Mouse (Mus musculus): Measurements from ENCODE around the gene Mcoln1. TPM values are rescaled to one million over a fixed set of nuclear protein-coding genes. Genes with fewer than 3 reads are reported as not detected.

Gene Mcoln1
- total RNA-seq, 2 experiments from 2014 or later, result 27.1 to 28.3 TPM

- DNase-seq, result no peak
- intact Hi-C loops (cut with DNase I), result no loop called here
These were observed 4.5 kb upstream of the Mcoln1 start for GRCm38 (mm10) chr8:3495578-3496427.

- no peak for DNase-seq
- intact Hi-C loops (cut with DNase I), result no loop called here
These were observed 3.9 kb upstream of the Mcoln1 start for GRCm38 (mm10) chr8:3496428-3496748.

DNA sequence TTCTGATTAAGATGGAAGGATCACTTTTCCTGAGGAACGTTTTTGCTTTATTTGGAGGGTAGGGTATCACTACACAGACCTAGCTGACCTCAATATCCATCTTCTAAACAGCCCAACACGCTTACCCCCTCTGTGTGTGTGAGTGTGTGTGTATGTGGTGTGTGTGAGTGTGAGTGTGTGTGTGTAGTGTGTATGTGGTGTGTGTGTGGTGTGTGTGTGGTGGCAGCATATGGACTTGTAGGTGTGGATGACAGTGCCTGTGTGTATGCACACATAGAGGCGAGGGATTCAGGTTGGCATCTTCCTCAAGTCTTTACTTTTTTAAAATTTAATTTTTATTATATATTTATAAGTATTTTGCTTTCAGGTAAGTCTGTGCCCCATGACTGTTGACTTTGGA is 1.7 kb upstream of the Mcoln1 start:
- intact Hi-C loops (cut with DNase I), result no loop called here
- DNase-seq, result no peak

DNA sequence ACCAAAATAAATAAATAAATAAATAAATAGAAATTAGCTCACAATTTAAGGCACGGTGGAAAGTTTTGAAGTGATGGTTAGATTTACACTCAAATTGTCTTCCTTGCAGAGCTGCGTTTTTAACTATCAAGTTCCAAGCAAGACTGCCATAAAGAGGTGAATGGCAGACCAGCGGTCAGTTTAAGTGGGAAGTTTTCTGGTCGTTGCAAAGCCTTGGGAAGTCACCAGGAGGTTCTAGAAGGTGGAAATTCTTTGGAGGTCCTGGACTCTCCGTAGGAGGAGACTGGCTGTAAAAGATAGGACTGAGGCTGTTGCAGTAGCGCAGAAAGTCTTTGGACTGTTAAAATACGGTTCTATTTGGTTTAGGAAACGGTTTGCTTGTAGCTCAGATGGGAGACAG is 506 bp upstream of the Mcoln1 start:
- intact Hi-C loops (cut with DNase I), result loop anchor here (10.0 kb wide), 1 partner anchor 665 kb away; the partner anchor contains the start of gene Evi5l
- no peak for DNase-seq

DNA sequence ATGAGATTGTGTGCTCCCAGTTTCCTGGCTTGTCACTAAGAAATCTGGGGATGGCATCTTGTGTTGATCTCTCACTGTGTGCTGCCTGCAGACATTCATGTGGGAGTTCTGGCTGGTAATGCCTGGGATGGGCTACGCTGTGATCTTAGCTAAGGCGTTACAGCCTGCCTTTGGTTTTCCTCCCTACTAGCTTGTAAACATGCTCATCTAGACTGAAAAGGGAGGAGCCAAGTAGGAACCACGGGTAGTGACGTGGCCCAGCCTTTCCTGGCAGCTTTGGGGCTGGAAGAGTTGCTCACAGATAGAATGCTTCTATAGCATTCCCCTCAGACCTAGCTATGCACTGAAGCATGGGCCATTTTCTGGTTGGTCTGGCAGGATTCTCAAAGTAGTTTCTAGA is 2.0 kb downstream of the Mcoln1 start:
- intact Hi-C loops (cut with DNase I), result loop anchor here (10.0 kb wide), 1 partner anchor 663 kb away; the partner anchor contains the start of gene Evi5l
- no peak for DNase-seq

DNA sequence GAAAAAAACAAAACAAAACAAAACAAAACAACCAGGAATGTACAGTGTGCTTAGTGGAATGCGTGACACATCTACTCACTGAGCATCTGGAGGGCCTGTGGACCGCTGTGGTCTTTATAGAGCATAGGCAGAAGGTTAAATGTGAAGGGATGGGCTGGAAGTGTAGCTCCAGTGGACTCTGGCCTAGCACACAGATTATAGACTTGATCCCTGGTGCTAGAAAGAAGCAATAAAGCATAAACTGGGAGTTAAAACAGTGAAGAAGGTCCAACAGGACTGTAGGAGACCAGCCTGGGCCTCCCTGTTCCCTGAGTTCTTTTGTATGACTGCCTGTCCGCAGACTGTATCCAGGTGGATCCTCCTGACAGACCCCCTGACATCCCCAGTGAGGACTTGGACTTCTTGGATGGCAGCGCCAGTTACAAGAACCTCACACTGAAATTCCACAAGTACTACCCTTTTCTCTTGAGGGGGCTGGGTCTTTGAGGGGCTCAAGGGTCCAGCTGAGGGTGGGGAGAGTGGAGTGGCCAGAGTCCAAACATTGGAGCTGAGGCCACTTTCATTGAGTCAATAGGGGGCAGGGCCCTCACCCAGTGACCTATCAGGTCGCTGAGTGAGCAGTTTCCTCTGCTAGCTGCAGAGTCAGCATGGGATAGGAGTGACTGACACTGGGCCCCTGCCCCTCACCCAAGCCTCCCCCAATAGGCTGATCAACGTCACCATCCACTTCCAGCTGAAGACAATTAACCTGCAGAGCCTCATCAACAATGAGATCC is 7.9 kb downstream of the Mcoln1 start:
- no peak for DNase-seq
- intact Hi-C loops (cut with DNase I), result loop anchor here (10.0 kb wide), 1 partner anchor 657 kb away; the partner anchor contains the start of gene Evi5l

- intact Hi-C loops (cut with DNase I), result loop anchor here (10.0 kb wide), 1 partner anchor 1100 kb away; the partner anchor contains the start of gene Zfp958
These were observed 14.5 kb downstream of the Mcoln1 start for GRCm38 (mm10) chr8:3514681-3515247.

DNA sequence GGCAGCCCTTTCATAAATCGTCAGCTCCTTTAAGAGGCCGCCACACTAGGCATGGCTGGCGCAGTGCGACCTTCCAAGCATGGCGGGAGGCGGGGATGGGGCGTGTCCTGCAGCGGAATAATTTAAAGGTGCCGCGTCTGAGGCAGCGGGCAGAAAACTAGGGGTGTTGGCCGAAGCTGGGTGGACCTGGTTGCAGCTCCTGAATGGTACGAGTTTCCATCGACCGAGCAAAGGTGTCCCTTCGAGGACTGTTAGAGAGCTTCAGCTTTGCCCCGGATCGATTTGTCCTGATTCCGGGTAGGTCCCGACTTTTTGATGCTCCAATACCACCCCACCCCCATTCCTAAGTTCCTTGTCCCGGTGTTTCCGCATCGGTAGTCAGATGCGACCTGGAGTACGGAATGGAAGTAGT is 15.0 kb downstream of the Mcoln1 start, which contains the start of gene Pnpla6:
Pnpla6 (plus strand) TSS at position 125 of the 412 bp plus-strand sequence.
- peak; percentile 92 for DNase-seq
- intact Hi-C loops (cut with DNase I), result loop anchor here (10.0 kb wide), 1 partner anchor 1100 kb away; the partner anchor contains the start of gene Zfp958

More at GRCm38 (mm10) chr8:3514681-3515247, 14.5 kb downstream of the Mcoln1 start:
- DNase-seq, result no peak

DNA sequence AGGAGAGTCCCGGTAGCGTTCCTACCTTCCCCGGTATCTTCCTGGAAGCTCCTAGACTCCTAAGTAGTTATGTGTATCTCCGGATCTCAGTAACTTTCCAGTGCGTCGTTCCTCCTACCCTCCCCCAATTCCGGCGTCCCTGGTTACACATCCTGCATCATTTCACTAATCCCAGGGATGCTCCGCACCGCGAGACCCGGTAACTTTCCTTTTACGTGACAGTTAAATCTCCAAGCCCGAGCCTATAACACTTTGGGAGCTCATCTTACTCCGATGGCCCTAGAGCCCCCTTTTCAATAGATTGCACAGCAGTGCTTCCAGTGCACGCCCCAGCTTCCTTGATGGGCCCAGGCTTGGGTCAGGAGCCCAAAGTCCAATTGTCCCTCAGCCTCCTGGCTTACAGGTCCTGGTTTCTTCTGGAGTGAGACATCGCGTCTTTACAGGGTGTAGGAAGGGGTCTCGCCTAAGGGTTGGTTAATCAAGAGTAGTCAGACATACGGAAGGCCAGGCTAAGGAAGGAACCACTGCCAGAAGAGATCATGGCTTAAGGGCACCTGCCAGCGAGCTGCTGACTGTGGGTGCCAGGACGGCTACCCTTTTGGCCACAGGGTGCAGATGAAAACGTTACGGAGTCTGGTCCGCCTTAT is 15.6 kb downstream of the Mcoln1 start:
- intact Hi-C loops (cut with DNase I), result loop anchor here (1.0 to 10.0 kb wide), 4 partner anchors 15 to 1099 kb away; partner anchors contain the start of genes Pet100, Pex11g, Xab2 and Zfp958
- DNase-seq, result peak; percentile 46 to 72

DNA sequence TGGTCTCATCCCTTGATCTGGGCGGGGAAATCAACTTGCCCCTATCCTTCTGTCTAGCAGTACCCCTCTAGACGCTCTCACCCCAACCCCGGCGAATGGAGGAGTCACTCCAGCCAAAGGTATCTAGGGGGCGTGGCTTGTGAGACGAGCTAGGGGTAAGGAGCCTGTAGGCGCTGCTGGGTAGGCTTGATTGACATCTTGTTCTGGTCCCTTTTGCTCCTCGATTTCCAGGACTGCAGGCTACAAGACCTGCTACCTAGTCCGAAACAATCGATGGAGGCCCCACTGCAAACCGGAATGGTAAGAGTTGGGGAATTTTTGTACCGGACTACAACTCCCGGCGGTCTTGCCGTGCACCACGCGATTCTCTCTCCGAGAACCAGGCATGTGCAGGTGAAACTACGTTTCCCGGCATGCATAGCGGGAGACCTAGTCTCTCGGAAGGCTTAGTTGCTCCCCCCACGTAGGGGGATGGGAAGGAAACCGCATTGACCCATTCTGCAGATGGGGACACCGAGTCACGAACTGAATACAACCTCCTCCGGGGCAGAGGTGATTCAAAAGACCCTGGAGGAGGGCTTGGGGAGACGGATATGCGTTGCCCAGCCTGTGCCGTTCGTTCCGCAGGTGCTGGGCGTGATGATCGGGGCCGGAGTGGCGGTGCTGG is 16.3 kb downstream of the Mcoln1 start:
- DNase-seq, result peak; percentile 95 to 96
- intact Hi-C loops (cut with DNase I), result loop anchor here (1.0 to 10.0 kb wide), 4 partner anchors 15 to 1098 kb away; partner anchors contain the start of genes Pet100, Pex11g, Xab2 and Zfp958

GRCm38 (mm10) chr8:3517117-3517495 is 16.8 kb downstream of the Mcoln1 start:
- intact Hi-C loops (cut with DNase I), result loop anchor here (10.0 kb wide), 1 partner anchor 1098 kb away; the partner anchor contains the start of gene Zfp958
- DNase-seq, result peak in 1 of 2 experiments; percentile 30

GRCm38 (mm10) chr8:3522007-3522697 is 21.9 kb downstream of the Mcoln1 start:
- DNase-seq, result no peak
- intact Hi-C loops (cut with DNase I), result no loop called here

DNA sequence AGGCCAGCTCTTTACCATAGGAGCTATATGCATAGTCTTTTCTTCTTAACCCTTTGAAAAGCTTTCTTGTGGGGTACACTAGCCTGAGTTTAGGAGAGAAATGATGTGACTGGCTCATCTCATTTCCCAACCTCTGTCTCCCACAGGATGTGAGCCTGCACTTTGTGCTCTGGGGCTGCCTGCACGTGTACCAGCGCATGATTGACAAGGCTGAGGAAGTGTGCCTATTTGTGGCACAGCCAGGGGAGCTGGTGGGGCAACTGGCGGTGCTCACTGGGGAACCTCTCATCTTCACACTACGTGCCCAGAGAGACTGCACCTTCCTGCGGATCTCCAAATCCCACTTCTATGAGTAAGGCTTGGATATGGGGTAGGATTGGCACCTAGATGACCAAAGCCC is 30.6 kb downstream of the Mcoln1 start:
- intact Hi-C loops (cut with DNase I), result no loop called here

GRCm38 (mm10) chr8:3531936-3532335 is 31.7 kb downstream of the Mcoln1 start:
- DNase-seq, result no peak
- intact Hi-C loops (cut with DNase I), result no loop called here

More for the DNA sequence above, 30.6 kb downstream of the Mcoln1 start:
- DNase-seq, result no peak

DNA sequence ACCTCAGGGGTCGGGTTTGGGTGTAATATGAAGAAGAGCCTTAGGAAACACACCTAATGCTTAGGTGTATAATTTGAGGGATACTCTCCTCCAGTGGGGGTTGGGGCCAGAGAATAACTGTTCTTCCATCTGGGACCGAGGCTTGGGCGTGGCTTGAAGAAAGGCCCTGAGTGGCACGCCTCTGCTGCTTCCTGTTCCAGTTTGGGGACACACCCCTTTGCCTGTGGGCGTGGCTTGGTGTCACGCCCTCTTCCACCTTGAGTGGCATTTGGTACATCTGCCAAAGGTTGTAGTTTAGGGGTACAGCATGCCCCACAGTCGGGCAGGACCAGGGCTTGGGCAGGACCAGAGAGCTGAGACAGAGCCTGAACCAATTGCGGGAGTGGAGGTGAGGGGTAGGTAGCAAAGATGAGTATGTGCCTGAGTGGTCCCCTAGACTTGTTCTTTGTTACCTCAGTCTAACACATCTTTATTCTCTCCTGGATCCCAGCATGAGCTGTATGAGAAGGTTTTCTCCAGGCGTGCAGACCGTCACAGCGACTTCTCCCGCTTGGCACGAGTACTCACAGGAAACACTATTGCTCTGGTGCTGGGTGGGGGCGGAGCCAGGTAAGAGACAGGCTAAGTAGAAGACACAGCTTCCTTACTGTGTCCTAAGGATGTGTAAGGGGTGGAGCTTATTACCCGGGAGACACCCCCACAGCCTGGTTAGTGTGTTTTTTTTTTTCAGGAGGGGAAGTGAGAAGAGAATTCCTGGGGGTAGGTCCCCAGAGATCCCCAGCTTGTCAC is 36.0 kb downstream of the Mcoln1 start:
- no peak for DNase-seq
- intact Hi-C loops (cut with DNase I), result no loop called here

GRCm38 (mm10) chr8:3536940-3537339 is 36.7 kb downstream of the Mcoln1 start:
- intact Hi-C loops (cut with DNase I), result no loop called here
- no peak for DNase-seq

- intact Hi-C loops (cut with DNase I), result no loop called here
- DNase-seq, result no peak
These were observed 37.4 kb downstream of the Mcoln1 start for GRCm38 (mm10) chr8:3537666-3538065.

DNA sequence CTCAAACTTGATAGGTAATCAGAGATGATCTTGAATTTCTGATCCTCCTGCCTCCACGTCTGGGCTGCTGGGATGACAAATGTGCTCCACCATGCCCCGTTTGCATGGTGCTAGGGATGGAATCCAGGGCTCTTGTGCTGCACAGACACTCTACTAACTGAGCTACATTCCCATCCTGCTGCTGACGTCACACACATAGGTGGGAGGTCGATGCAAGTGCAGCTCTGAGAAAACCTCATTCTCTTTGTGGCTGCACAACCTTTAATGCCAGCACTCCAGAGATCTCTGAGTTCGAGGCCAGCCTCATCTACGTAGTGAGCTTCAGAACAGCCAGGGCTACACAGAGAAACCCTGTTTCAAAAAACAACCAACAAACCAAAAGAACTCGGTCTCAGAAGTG is 38.9 kb downstream of the Mcoln1 start:
- no peak for DNase-seq
- intact Hi-C loops (cut with DNase I), result no loop called here
